Mouse (Mus musculus) leukemia stem cell, adult 10-12 weeks (primary cell): ENCODE measurements around the gene Aldh3b1. TPM values are rescaled to one million over a fixed set of nuclear protein-coding genes. Genes with fewer than 3 reads are reported as not detected.

Source experiments
- polyA plus RNA-seq: library from polyadenylated mRNA; stranded (reverse); fragments of >175 nt; gene quantifications from 2 replicates; pipeline ENCODE4 v1.2.3, GENCODE M21; 2012; ENCODE audit warnings: low replicate concordance

Gene Aldh3b1
- polyA plus RNA-seq, result 3.5 and 4.9 TPM in 2 replicates

GRCm38 (mm10) chr19:3929211-3929941 is at the start of gene Aldh3b1:
Gene Aldh3b1, minus strand, starts transcription at chr19:3929808.

DNA sequence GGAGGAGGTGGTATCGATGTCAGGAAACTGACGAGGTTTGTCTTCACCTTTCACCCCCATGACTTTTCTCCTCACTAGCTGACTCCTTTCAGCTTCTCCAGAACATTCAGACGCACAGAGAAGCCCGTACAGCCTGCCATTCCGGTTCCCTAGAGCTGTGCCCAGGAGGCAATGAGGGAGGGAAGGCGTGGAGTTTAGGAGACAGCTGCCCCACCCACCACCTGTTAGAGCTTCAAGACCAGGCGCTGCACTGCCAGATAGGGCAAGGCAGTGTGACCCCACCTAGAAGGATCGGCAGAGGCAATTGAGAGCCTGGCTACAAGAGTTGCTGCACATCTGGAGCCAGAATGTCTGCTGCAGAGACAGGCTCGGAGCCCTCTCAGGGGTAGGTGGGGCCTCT is 42.6 kb upstream of the Aldh3b1 start, which contains the start of gene Aldh3b2:
Aldh3b2 (plus strand) TSS at position 100 of the 400 bp plus-strand sequence.

DNA sequence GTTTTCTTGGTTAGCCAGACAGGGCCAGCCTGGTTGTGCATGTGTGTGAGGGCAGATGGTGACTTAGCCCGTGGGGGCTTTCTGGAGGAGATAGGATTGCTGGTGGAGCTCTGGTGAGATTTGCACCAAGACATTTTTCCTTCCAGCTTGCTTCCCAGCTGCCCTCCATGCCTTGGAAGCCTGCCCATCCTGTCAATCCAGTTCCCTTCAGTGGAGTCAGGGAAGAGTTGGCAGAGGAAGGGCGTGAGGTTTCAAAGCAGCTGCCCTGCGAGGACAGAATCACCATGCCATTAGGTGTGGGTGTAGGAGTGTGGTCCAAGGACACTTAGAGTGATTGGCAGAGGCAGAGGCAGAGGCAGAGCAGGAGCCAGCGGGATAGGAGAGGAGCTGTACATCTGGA is 28.9 kb upstream of the Aldh3b1 start, which contains the start of gene Aldh3b3:
Aldh3b3 (plus strand) TSS at position 176 of the 400 bp plus-strand sequence.

GRCm38 (mm10) chr19:3935032-3935895 is 5.7 kb upstream of the Aldh3b1 start, which contains the start of gene Unc93b1:
Gene Unc93b1, plus strand, starts transcription at chr19:3935186.

GRCm38 (mm10) chr19:3912337-3913204 is 17.0 kb downstream of the Aldh3b1 start, which contains the start of gene Ndufs8:
Gene Ndufs8, minus strand, starts transcription at chr19:3912774.

GRCm38 (mm10) chr19:3906795-3907786 is 22.5 kb downstream of the Aldh3b1 start, which contains the start of gene Tcirg1:
Gene Tcirg1, minus strand, starts transcription at chr19:3907133.

Other genes with a start within 250 kb of the Aldh3b1 start
- 10.6 and 10.8 TPM in 2 replicates for gene Lrp5, start 243.2 kb downstream of the Aldh3b1 start, polyA plus RNA-seq
- 8.9 and 30.1 TPM in 2 replicates for gene 1810055G02Rik, start 221.5 kb downstream of the Aldh3b1 start, polyA plus RNA-seq
- gene Kmt5b, start 162.4 kb downstream of the Aldh3b1 start, polyA plus RNA-seq, result 6.5 and 8.3 TPM in 2 replicates
- 11.0 and 16.6 TPM in 2 replicates for gene Chka, start 78.0 kb downstream of the Aldh3b1 start, polyA plus RNA-seq
- gene Tcirg1, start 22.7 kb downstream of the Aldh3b1 start, polyA plus RNA-seq, result 75.8 and 86.6 TPM in 2 replicates
- gene Ndufs8, start 17.0 kb downstream of the Aldh3b1 start, polyA plus RNA-seq, result 14.8 and 113 TPM in 2 replicates
- 122 and 124 TPM in 2 replicates for gene Unc93b1, start 5.4 kb upstream of the Aldh3b1 start, polyA plus RNA-seq
- not detected in 2 replicates for gene Aldh3b3, start 28.8 kb upstream of the Aldh3b1 start, polyA plus RNA-seq
- gene Aldh3b2, start 42.5 kb upstream of the Aldh3b1 start, polyA plus RNA-seq, result 0.26 and 0.83 TPM in 2 replicates
- 4.2 and 13.1 TPM in 2 replicates for gene Acy3, start 56.8 kb upstream of the Aldh3b1 start, polyA plus RNA-seq
- gene Tbx10, start 62.9 kb upstream of the Aldh3b1 start, polyA plus RNA-seq, result not detected in 2 replicates
- 18.3 and 18.7 TPM in 2 replicates for gene Nudt8, start 70.8 kb upstream of the Aldh3b1 start, polyA plus RNA-seq
- gene Gm49405, start 70.8 kb upstream of the Aldh3b1 start, polyA plus RNA-seq, result 5.0 TPM in 2 replicates
- gene Doc2g, start 73.5 kb upstream of the Aldh3b1 start, polyA plus RNA-seq, result 9.6 and 25.7 TPM in 2 replicates
- gene Ndufv1, start 83.0 kb upstream of the Aldh3b1 start, polyA plus RNA-seq, result 116 and 238 TPM in 2 replicates
- gene Gstp1, start 108.2 kb upstream of the Aldh3b1 start, polyA plus RNA-seq, result 87.4 and 343 TPM in 2 replicates
- 0.83 TPM in 1 of 2 replicates, not detected in the other for gene Gstp2, start 116.2 kb upstream of the Aldh3b1 start, polyA plus RNA-seq
- 8.9 and 10.2 TPM in 2 replicates for gene Gstp3, start 129.8 kb upstream of the Aldh3b1 start, polyA plus RNA-seq
- not detected in 2 replicates for gene Cabp2, start 151.8 kb upstream of the Aldh3b1 start, polyA plus RNA-seq
- gene Cdk2ap2, start 167.4 kb upstream of the Aldh3b1 start, polyA plus RNA-seq, result 187 and 207 TPM in 2 replicates
- 116 and 152 TPM in 2 replicates for gene Pitpnm1, start 170.2 kb upstream of the Aldh3b1 start, polyA plus RNA-seq
- gene Aip, start 196.1 kb upstream of the Aldh3b1 start, polyA plus RNA-seq, result 140 and 201 TPM in 2 replicates
- not detected in 2 replicates for gene Gpr152, start 210.0 kb upstream of the Aldh3b1 start, polyA plus RNA-seq
- 0.80 and 4.6 TPM in 2 replicates for gene Cabp4, start 214.2 kb upstream of the Aldh3b1 start, polyA plus RNA-seq
- gene Coro1b, start 218.8 kb upstream of the Aldh3b1 start, polyA plus RNA-seq, result 68.6 and 81.7 TPM in 2 replicates
- gene Ptprcap, start 223.8 kb upstream of the Aldh3b1 start, polyA plus RNA-seq, result 311 and 444 TPM in 2 replicates
- gene Rps6kb2, start 233.5 kb upstream of the Aldh3b1 start, polyA plus RNA-seq, result 165 and 201 TPM in 2 replicates
- 2.9 and 5.8 TPM in 2 replicates for gene Carns1, start 245.7 kb upstream of the Aldh3b1 start, polyA plus RNA-seq